Mouse (Mus musculus): ENCODE results near the gene Mavs. TPM values are rescaled to one million over a fixed set of nuclear protein-coding genes. Genes with fewer than 3 reads are reported as not detected.

Mavs gene
- polyA plus RNA-seq, 2 experiments = 25.9 TPM

DNA sequence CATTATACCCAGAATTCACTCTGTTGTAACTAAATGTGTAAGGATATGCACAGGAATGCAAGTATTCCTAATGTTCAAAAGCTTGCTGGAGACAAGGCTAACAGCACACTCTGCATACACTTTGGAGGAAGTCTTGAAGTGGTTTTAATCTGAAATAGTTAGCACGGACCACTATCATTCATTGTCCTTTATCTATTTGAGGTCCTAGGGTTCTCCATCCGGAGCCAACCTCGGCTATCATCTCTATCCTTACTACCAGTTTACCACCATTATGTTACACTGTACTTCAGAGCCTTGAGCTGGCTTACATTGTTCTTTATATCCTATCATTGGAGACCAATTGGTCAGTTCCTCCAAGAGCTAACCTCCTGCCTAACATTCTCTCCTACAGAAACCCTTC lies 6.6 kb upstream of the Mavs start:
- 39% methylated on average over 3 of the region's 3 CpGs for WGBS (ENCODE audit: insufficient replicate concordance)
- no peak for DNase-seq (ENCODE audit: low read depth in 3 of 3, low spot score in 3 of 3)
- no peaks in the 10 kb centered on the region for H3K27me3 ChIP-seq (ENCODE audit: control insufficient read depth, insufficient read depth, low read length)
- H3K9me3 ChIP-seq (ENCODE audit: control insufficient read depth, low read length) = no peaks in the 10 kb centered on the region
- ATAC-seq (ENCODE audit: insufficient read depth) = no peak
- peaks cover 34 to 42% of the 10 kb centered on the region in 2 experiments for H3K4me1 ChIP-seq (replicated peaks; ENCODE audit: control insufficient read depth in 2 of 2, insufficient read depth in 2 of 2, low read length in 1 of 2)
- no peak overlapping the region for H3K4me3 ChIP-seq (ENCODE audit: insufficient read depth in 1 of 2, low read depth in 2 of 2, low read length in 2 of 2)
- no peaks in the 10 kb centered on the region for H3K36me3 ChIP-seq (replicated peaks; ENCODE audit: control insufficient read depth, insufficient read depth, low read depth)
- H3K4me2 ChIP-seq (ENCODE audit: low read depth) = no peak overlapping the region
- H3K9ac ChIP-seq (replicated peaks) = no peak overlapping the region
- no peak for TF ChIP-seq CTCF (IDR thresholded peaks at IDR 0.05; ENCODE audit: low read depth)
- no peak for TF ChIP-seq EP300 (IDR thresholded peaks at IDR 0.05; ENCODE audit: low read depth)
- H3K27ac ChIP-seq = no peak overlapping the region

DNA sequence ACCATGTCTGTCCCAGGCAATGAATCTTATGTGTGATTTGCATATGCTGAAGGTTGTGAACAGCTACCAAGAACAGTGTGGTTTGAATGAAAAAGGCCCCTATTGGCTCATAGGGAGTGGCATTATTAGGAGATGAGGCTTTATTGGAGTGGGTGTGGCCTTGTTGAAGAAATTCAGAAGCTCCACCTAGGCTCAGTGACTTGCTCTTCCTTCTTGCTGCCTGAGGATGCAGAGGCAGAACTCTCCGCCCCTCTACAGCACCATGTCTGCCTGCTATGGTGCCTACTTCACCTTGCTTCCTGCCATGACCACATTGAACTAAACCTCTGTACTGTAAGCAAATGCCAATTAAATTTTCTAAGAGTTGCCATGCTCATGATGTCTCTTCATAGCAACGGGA lies 1.3 kb upstream of the Mavs start:
- peak overlapping the region; percentile 88 for H3K4me2 ChIP-seq (ENCODE audit: low read depth)
- peak overlapping the region; percentile 84 for H3K27ac ChIP-seq
- no peak for TF ChIP-seq EP300 (IDR thresholded peaks at IDR 0.05; ENCODE audit: low read depth)
- TF ChIP-seq CTCF (IDR thresholded peaks at IDR 0.05; ENCODE audit: low read depth) = peak; percentile 33
- H3K27me3 ChIP-seq (ENCODE audit: control insufficient read depth, insufficient read depth, low read length) = no peaks in the 10 kb centered on the region
- H3K36me3 ChIP-seq (replicated peaks; ENCODE audit: control insufficient read depth, insufficient read depth, low read depth) = no peaks in the 10 kb centered on the region; the same call in 1 of the 2 replicates
- DNase-seq (ENCODE audit: low read depth in 3 of 3, low spot score in 3 of 3) (peak; percentile 81 to 83 (median 82)), ATAC-seq (ENCODE audit: insufficient read depth) (peak; percentile 59)
- H3K4me1 ChIP-seq (replicated peaks; ENCODE audit: control insufficient read depth in 2 of 2, insufficient read depth in 2 of 2, low read length in 1 of 2) = peaks cover 31 to 37% of the 10 kb centered on the region in 2 experiments
- peak overlapping the region; percentile 23; the same call in 1 of the 2 replicates for H3K9ac ChIP-seq (replicated peaks)
- H3K9me3 ChIP-seq (ENCODE audit: control insufficient read depth, low read length) = no peaks in the 10 kb centered on the region
- WGBS (ENCODE audit: insufficient replicate concordance) = 60% methylated on average over 2 of the region's 2 CpGs
- no peak overlapping the region for H3K4me3 ChIP-seq (ENCODE audit: insufficient read depth in 1 of 2, low read depth in 2 of 2, low read length in 2 of 2)

DNA sequence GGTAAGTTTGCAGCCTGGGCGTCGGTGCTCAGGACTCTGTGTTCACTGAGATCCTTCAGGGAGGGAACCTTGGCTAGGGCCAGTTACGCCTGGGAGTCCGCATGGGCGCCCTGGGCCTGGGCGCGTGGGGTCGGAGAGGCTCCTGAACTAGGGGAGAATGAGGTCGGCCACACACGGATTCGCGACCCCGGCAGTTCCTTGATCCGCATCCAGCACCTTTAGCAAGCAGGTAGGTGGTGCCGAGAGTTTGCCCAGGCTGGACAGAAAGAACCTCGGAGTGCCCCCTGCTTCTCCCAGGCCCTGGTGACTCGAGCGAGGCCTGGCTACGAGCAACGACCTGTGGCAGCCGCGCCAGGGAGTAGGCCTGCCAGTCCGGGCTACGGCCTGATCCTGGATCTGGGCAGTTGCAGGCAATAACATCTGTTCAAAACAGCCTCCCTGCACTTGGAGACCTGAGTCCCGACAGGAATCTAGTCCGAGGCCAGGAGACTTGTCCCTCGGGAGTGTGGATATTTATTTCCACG lies 326 bp downstream of the Mavs start:
- H3K4me1 ChIP-seq (replicated peaks; ENCODE audit: control insufficient read depth in 2 of 2, insufficient read depth in 2 of 2, low read length in 1 of 2) = peaks cover 31 to 37% of the 10 kb centered on the region in 2 experiments
- peak overlapping the region; percentile 88 for H3K4me2 ChIP-seq (ENCODE audit: low read depth)
- 12% methylated on average over 28 of the region's 28 CpGs for WGBS (ENCODE audit: insufficient replicate concordance)
- TF ChIP-seq CTCF (IDR thresholded peaks at IDR 0.05; ENCODE audit: low read depth) (no peak), EP300 (IDR thresholded peaks at IDR 0.05; ENCODE audit: low read depth) (no peak)
- ATAC-seq (ENCODE audit: insufficient read depth) (peak; percentile 52), DNase-seq (ENCODE audit: low read depth in 3 of 3, low spot score in 3 of 3) (no peak)
- H3K4me3 ChIP-seq (ENCODE audit: insufficient read depth in 1 of 2, low read depth in 2 of 2, low read length in 2 of 2) = peak overlapping the region; percentile 65 to 73
- H3K27me3 ChIP-seq (ENCODE audit: control insufficient read depth, insufficient read depth, low read length) = no peaks in the 10 kb centered on the region
- H3K27ac ChIP-seq = peak overlapping the region; percentile 79
- no peaks in the 10 kb centered on the region for H3K9me3 ChIP-seq (ENCODE audit: control insufficient read depth, low read length)
- peaks cover under 1% of the 10 kb centered on the region; the same call in 1 of the 2 replicates for H3K36me3 ChIP-seq (replicated peaks; ENCODE audit: control insufficient read depth, insufficient read depth, low read depth)
- H3K9ac ChIP-seq (replicated peaks) = peak overlapping the region; percentile 86

DNA sequence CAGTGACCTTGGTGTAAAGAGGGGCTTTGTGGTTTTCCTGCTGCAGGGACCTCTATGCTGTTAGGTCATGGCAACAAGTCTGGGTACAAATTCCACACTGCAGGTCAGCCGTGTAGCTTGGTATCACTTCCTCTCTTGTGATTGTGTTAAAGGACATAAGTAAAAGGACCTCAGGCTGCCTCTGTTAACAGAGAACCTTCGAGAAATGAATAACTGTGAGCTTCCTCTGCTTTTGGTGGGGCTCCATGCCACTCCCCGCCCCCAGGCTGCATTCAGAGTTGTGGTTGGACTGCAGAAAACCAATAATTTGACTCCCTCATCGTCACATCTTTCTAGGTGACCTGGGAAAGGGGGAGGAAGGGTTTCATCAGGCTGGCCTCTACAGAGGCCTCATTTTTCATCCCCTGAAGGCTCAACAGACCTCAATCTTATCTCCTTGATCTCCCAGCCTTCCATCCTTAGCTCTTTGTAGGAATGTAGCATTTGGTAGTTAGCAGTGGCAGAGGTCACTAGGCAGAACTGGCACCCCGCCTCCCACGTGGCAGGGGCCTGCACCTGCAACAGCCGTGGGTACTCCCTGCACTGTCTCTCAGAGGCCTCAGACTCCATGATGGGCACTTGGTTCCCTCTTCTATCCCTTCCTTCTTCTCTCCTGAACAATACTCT lies 1.2 kb downstream of the Mavs start:
- Histone ChIP-seq H3K9ac (replicated peaks) (peak overlapping the region; percentile 86), H3K27ac (peak overlapping the region; percentile 79), H3K36me3 (replicated peaks; ENCODE audit: control insufficient read depth, insufficient read depth, low read depth) (peaks cover 7% of the 10 kb centered on the region), H3K4me2 (ENCODE audit: low read depth) (peak overlapping the region; percentile 88), H3K27me3 (ENCODE audit: control insufficient read depth, insufficient read depth, low read length) (no peaks in the 10 kb centered on the region), H3K4me3 (ENCODE audit: insufficient read depth in 1 of 2, low read depth in 2 of 2, low read length in 2 of 2) (peak overlapping the region; percentile 65 to 73), H3K9me3 (ENCODE audit: control insufficient read depth, low read length) (no peaks in the 10 kb centered on the region), H3K4me1 (replicated peaks; ENCODE audit: control insufficient read depth in 2 of 2, insufficient read depth in 2 of 2, low read length in 1 of 2) (peaks cover 31 to 40% of the 10 kb centered on the region in 2 experiments)
- WGBS (ENCODE audit: insufficient replicate concordance) = 34% methylated on average over 7 of the region's 7 CpGs
- peak in 1 of 3 experiments; percentile 55 for DNase-seq (ENCODE audit: low read depth in 3 of 3, low spot score in 3 of 3)
- ATAC-seq (ENCODE audit: insufficient read depth) = no peak
- TF ChIP-seq CTCF (IDR thresholded peaks at IDR 0.05; ENCODE audit: low read depth) = no peak
- no peak for TF ChIP-seq EP300 (IDR thresholded peaks at IDR 0.05; ENCODE audit: low read depth)

GRCm38 (mm10) chr2:131242180-131242579 lies 8.3 kb downstream of the Mavs start:
- Histone ChIP-seq H3K4me2 (ENCODE audit: low read depth) (no peak overlapping the region), H3K9me3 (ENCODE audit: control insufficient read depth, low read length) (no peaks in the 10 kb centered on the region), H3K4me1 (replicated peaks; ENCODE audit: control insufficient read depth in 2 of 2, insufficient read depth in 2 of 2, low read length in 1 of 2) (peaks cover 5 to 24% of the 10 kb centered on the region in 2 experiments), H3K36me3 (replicated peaks; ENCODE audit: control insufficient read depth, insufficient read depth, low read depth) (peaks cover 70% of the 10 kb centered on the region), H3K27me3 (ENCODE audit: control insufficient read depth, insufficient read depth, low read length) (no peaks in the 10 kb centered on the region), H3K4me3 (ENCODE audit: insufficient read depth in 1 of 2, low read depth in 2 of 2, low read length in 2 of 2) (no peak overlapping the region), H3K27ac (no peak overlapping the region), H3K9ac (replicated peaks) (no peak overlapping the region)
- DNase-seq (ENCODE audit: low read depth in 3 of 3, low spot score in 3 of 3) (no peak), ATAC-seq (ENCODE audit: insufficient read depth) (peak; percentile 14; the same call in 1 of the 2 replicates)
- TF ChIP-seq EP300 (IDR thresholded peaks at IDR 0.05; ENCODE audit: low read depth) (no peak), CTCF (IDR thresholded peaks at IDR 0.05; ENCODE audit: low read depth) (no peak)
